Mouse (Mus musculus): Measurements from ENCODE around the gene Cd84.

Cd84 gene

DNA sequence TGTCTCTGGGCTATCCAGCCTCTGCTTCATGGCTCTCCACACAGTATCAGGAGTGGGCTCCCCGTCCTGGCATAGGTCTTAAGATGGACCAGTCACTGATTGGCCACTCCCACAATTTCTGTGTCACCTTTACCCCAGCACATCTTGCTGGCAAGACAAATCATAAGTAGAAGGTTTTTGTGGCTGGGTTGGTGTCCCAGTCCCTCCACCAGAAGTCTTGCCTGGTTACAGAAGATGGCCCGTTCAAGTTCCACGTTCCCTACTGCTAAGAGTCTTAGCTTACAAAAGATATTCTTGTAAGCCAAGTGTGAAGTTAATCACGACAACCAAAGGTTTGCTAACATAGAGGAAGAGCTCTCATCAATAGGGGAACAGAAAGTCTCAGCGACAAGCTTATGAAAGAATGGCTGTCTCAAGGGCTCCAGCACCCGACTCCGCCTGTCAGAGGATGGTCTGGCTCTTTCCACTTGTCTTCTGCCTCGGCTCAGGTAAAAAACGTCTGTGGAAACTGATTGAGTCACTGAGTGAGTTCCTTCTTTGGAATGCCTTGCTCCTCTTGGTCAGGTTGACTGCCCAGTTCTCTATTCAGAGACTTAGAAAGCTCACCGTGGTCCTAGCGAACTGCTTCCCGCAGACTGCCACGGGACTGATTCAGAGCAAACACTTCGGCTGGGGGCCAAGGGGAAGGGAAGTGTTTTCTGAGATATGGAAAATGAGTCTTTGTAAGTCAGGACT, 78.0 kb downstream of the Cd84 start, which contains the start of gene Slamf6:
Slamf6 (plus strand) TSS at position 211 of the 735 bp plus-strand sequence.
- no peak for DNase-seq (ENCODE audit: low read depth, low spot score)

DNA sequence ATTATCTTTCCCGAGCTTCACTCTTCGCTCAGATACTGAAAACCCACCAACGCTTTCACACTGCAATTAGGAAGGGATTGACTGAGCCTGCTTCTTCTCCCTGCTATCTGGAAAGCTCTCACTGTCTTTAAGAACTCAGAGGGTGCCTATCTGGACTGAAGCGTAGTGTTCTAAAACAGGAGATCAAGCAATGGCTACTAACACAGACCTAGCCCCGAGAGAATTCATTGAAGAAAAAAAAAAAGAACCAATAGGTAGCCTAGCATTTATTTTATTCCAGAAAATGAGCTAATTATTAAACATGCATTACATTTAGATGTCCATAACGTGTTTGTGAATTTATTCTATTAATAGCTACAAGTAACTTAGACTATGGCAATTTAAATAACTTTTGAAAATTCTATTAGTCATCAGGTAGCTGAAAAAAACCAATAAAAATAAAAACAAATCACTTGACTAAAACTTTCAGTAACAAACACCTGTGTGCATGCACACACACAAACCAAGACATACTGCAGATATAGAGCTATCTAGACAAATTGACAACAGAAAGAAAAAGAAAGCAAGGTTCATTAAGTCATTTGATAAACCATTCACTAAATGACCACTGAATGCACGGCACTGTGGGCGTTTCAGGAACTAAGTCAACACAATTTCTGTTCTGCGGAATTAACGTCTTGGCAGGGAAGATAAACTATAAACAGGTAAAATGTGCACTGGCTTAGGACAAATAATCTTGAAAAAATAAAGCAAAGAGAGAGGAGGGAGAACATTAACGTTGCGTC, 78.8 kb downstream of the Cd84 start:
- no peak for DNase-seq (ENCODE audit: low read depth, low spot score)

DNA sequence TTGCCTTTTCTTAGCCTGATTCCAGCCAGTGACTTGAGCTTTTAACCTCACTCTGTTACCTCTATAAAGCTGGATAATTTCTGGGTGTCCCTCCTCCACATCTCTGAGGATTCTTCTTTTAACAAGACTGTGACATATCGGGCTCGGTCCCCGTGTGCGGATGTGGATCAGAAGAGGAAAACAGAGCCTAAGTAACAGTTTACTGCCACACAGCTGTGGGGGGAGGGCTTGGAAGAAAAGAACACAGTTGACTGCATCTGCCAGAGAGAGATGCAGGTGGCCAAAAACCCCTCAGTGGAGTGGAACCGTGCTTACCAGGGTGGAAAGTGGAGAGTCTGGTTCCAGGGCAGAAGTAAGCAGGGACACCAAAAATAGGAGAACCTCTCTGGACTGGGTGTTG, 79.7 kb downstream of the Cd84 start:
- DNase-seq (ENCODE audit: low read depth, low spot score) = no peak

DNA sequence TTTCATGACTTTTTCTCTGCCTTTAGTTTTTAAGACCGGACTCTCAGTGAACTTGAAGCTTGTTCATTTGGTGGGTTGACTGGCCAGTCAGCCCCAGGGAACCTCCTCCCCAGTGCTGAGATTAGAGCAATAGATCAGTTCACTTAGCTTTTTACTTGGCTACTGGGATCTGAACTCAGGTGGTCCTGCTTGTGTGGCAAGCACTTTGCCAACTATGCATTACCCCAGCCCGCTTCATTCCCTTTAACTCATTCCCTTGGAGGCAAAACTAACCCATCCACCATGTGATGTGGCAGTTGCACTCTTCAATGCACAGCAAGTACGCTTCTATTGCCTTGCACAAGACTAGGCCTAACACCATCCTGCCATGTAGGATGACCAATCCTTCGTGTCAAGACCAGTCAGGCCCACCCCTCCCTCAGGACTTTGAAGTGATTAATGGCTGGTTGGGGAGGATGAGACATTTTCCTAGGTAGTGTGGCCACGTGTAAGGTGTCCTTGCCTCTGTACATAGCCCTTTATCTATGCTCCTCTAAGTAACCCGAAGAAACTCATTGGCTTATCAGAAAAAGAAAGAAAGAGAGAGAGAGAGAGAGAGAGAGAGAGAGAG, 80.5 kb downstream of the Cd84 start:
- no peak for DNase-seq (ENCODE audit: low read depth, low spot score)

DNA sequence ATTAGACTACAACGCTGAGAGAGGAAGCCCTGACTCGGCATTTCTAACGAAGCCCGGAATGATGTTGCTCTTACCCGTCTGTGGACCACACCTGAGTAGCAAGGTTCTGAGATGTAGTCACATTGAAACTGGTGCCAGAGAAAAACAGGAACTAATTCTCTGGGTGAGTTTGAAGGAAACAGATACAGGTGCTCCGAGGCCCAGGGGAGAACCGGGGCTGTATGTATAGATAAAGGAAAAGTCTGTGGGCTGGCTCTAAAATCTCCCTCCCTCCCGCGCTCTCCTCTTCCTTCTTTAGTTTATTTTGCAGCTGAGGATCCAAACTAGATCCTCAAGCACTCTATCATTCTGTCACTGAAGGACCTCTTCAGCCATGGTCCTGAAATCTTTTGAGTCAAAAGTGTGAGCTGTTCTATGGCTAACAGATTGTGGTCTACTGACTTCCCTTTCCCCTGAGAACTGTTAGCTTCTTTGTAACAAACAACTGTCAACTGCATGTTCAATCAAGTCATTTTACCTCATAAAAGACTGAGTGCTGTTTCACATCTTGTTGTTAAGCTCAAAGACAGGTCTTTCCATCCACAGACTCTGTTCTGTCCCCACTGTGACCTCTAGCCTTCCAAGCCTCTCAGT, 81.6 kb downstream of the Cd84 start:
- DNase-seq (ENCODE audit: low read depth, low spot score) = no peak

DNA sequence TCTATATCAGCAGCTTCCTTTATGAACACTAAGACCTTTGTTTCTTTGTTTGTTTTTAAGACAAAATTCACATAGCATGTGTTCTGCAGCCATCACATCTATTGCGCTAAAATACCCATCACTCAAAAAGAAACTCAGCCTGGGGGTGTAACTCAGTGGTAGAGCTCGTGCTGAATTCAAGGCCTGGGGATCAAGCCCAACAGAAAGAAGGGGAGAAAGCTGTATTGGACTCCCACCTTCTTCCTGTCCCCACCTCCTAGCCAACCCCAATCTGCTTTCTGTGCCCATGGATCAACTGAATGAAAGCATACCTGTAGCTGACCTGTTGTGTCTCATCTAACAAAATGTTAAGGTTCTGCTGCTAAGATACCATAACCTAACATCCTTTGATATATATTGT, 82.1 kb downstream of the Cd84 start:
- no peak for DNase-seq (ENCODE audit: low read depth, low spot score)

DNA sequence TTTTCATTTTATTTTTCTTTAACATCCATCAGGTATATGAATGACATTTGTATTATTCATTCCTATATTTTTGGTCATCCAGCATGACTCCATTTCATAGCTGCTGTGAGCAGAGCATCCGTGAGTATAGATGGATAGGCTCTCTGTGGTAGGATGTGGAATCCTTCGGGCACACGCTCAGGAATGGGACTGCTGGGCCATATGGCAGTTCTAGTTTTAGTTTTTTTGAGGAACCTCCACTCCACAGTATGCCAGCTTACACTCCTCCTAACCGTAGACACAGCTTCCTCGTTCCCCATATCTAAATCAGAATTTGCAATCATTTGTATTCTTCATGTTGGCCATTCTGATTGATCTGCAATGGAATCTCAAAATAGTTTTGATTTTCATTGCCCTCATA, 83.3 kb downstream of the Cd84 start:
- DNase-seq (ENCODE audit: low read depth, low spot score) = no peak

DNA sequence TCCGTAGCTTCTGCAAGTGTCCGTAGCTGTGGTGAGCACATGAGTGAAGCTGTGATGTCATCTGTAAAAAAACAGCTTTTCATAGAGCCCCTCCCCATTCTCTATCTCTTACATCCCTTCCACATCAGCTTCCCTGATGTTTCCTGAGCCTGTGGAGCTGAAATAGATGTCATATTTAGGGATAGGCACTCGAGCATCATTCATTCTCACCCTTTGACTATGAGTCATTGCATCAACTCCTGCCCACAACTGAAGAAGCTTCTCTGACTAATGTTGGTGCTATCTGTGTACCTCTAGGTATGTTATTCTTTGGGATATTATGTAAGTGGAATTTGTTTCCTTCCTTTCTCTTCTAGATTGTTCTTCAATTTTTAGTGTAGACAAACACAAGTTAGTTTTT, 85.4 kb downstream of the Cd84 start:
- no peak for DNase-seq (ENCODE audit: low read depth, low spot score)

DNA sequence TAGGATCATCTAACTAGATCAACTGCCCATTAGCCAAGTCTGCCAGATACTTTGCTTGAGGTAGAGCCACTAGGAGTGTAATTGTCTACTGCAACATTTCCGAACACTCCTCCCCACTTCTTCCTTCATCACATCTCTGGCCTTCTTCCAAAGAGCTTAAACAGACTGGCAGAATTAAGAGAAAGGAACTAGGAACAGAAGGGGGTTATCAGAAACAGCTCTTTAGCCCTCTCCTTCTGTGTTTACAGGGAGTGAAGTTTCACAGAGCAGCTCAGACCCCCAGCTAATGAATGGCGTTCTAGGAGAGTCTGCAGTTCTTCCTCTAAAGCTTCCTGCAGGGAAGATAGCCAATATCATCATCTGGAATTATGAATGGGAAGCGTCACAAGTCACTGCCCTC, 94.4 kb downstream of the Cd84 start:
- no peak for DNase-seq (ENCODE audit: low read depth, low spot score)

DNA sequence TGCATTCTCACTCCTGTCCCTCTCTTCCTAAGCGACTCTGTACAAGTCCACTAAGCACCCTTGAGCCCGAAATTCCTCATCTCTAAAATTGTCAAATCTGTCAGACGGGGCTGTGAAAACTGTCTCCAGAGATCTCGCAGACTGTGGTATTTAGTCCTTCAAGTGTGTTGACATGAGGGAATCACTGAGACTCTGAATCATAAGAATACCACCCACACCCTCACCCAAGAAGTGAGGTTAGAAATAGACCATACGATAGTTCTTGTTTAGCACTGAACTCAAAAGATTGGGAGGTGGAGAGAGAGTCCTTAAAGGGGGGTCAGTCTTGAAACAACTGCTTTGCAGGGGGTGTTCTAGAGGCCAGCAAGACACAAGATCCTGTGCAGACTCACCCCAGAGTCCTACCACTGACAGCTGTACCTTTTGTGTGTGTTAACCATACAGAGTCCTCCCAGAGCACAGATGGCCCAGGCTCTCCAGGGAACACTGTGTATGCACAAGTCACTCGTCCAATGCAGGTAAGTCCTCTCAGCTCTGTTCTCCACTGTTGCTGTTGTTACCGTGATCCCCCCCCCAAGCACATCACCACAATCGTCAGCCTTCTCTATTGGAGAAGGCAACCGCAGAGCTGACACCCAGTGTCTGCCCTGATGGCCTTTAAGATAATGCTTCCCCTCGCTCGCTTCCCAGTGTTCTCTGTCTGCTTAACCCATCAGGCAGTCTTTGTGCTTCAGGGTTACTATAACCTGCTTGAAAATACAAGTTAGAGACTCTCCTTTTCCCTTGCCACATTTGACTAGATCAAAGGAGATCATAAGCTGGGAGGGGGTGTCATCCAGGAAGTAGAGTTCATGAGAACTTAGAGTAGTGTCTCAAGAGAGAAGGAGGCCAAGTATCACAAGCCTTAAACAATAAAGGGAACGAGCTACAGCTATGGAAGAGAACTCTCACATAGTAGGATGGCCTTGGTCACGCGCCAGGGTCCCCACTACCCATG, 99.8 kb downstream of the Cd84 start:
- DNase-seq (ENCODE audit: low read depth, low spot score) = no peak

All from mesoderm, embryonic 11.5 days (tissue).